13 mouse cellular contexts compared by ENCODE assay signal in genomic region chr1:75040429-75040828, GRCm38 (mm10).
A peak's percentile ranks its signal among the peaks of the same experiment; 100 is the strongest.
DNase-seq lines count a peak whose midpoint lies in the region; ATAC-seq and TF ChIP-seq lines count a peak whose summit lies in the region.
"Had no signal": no experiment of that assay in that cellular context is flagged by ENCODE, and none has a peak within 500 bp of the region (broad histone marks: within the 10 kb centered on the region; RNA-seq: fewer than 3 reads in every experiment).

No protein-coding gene starts in this region.

- no peak overlapping the region for H3K9ac ChIP-seq in lung, embryonic 16.5 days (ENCODE audit: low read length)
- H3K9ac ChIP-seq in embryonic facial prominence, embryonic 12.5 days: no peak overlapping the region
- no peak overlapping the region for H3K9ac ChIP-seq in neural tube, embryonic 11.5 days (ENCODE audit: low read length)
- H3K9ac ChIP-seq: liver, embryonic 13.5 days had no signal

- WGBS in lung, embryonic 16.5 days: 31% methylated on average over 7 of the region's 7 CpGs
- WGBS in embryonic facial prominence, embryonic 12.5 days: 26% methylated on average over 7 of the region's 7 CpGs
- WGBS in neural tube, embryonic 11.5 days: 42% methylated on average over 7 of the region's 7 CpGs
- WGBS in kidney, adult 2 months: 64% methylated on average over 7 of the region's 7 CpGs

- no peak for DNase-seq in lung, postnatal 14 days
- peak; percentile 20 for DNase-seq in Muller cell, postnatal 12 days (ENCODE audit: inconsistent ontology term)
- peak; percentile 30 for DNase-seq in neural tube, embryonic 11.5 days (ENCODE audit: low spot score)
- DNase-seq in layer of hippocampus, postnatal 36 days: no peak
- DNase-seq in layer of hippocampus, adult 2 months (ENCODE audit: low spot score in 2 of 2): no peak
- DNase-seq in kidney, adult 2 months: no peak
- DNase-seq: adrenal gland, postnatal 14 days; cerebellum, adult 11-12 months; gastrocnemius, postnatal 25 days; kidney, adult 9 months; liver, embryonic 13.5 days had no signal

- TF ChIP-seq POLR2A in kidney, adult 2 months (IDR thresholded peaks at IDR 0.05; ENCODE audit: low read depth, low read length): no peak

- H3K36me3 ChIP-seq in lung, embryonic 16.5 days (ENCODE audit: control insufficient read depth, insufficient read depth, low read length): no peaks in the 10 kb centered on the region
- H3K36me3 ChIP-seq in embryonic facial prominence, embryonic 12.5 days: no peaks in the 10 kb centered on the region
- no peaks in the 10 kb centered on the region for H3K36me3 ChIP-seq in neural tube, embryonic 11.5 days (ENCODE audit: control insufficient read depth, insufficient read depth, low read length)
- H3K36me3 ChIP-seq in kidney, adult 2 months (ENCODE audit: control insufficient read depth, insufficient read depth, low read length): no peaks in the 10 kb centered on the region; the same call in 1 of the 2 replicates
- H3K36me3 ChIP-seq: liver, embryonic 13.5 days had no signal

- TF ChIP-seq CTCF in layer of hippocampus, adult 2 months (conservative IDR thresholded peaks at IDR 0.05): no peak
- no peak for TF ChIP-seq CTCF in kidney, adult 2 months (conservative IDR thresholded peaks at IDR 0.05; ENCODE audit: insufficient read depth, insufficient read length, low read depth, low read length)

- no peaks in the 10 kb centered on the region for H3K9me3 ChIP-seq in lung, embryonic 16.5 days (ENCODE audit: control insufficient read depth, low read length)
- no peaks in the 10 kb centered on the region for H3K9me3 ChIP-seq in embryonic facial prominence, embryonic 12.5 days
- H3K9me3 ChIP-seq in neural tube, embryonic 11.5 days (ENCODE audit: control insufficient read depth, low read length): no peaks in the 10 kb centered on the region
- H3K9me3 ChIP-seq: liver, embryonic 13.5 days had no signal

- H3K4me3 ChIP-seq in lung, embryonic 16.5 days (ENCODE audit: low read length): no peak overlapping the region
- no peak overlapping the region for H3K4me3 ChIP-seq in embryonic facial prominence, embryonic 12.5 days
- H3K4me3 ChIP-seq in neural tube, embryonic 11.5 days (ENCODE audit: low read depth, low read length): no peak overlapping the region
- H3K4me3 ChIP-seq in layer of hippocampus, adult 2 months: no peak overlapping the region
- H3K4me3 ChIP-seq in kidney, adult 2 months (ENCODE audit: insufficient read depth, low read depth, low read length): no peak overlapping the region
- H3K4me3 ChIP-seq: liver, embryonic 13.5 days had no signal

- H3K4me1 ChIP-seq in lung, embryonic 16.5 days (replicated peaks; ENCODE audit: control insufficient read depth, insufficient read depth, low read length): no peaks in the 10 kb centered on the region
- H3K4me1 ChIP-seq in embryonic facial prominence, embryonic 12.5 days: peaks cover 9% of the 10 kb centered on the region
- no peaks in the 10 kb centered on the region for H3K4me1 ChIP-seq in neural tube, embryonic 11.5 days (ENCODE audit: control insufficient read depth, insufficient read depth, low read length)
- no peaks in the 10 kb centered on the region for H3K4me1 ChIP-seq in kidney, adult 2 months (ENCODE audit: control insufficient read depth, insufficient read depth, low read length)
- H3K4me1 ChIP-seq: liver, embryonic 13.5 days had no signal

- no peak overlapping the region for H3K27ac ChIP-seq in lung, embryonic 16.5 days (ENCODE audit: low read length)
- H3K27ac ChIP-seq in embryonic facial prominence, embryonic 12.5 days: peak overlapping the region; percentile 36; the same call in 1 of the 2 replicates
- no peak overlapping the region for H3K27ac ChIP-seq in neural tube, embryonic 11.5 days (ENCODE audit: low read depth, low read length)
- no peak overlapping the region for H3K27ac ChIP-seq in layer of hippocampus, adult 2 months
- no peak overlapping the region for H3K27ac ChIP-seq in kidney, adult 2 months (ENCODE audit: insufficient read depth, low read depth, low read length)
- H3K27ac ChIP-seq: liver, embryonic 13.5 days had no signal

- ATAC-seq in lung, embryonic 16.5 days (ENCODE audit: low read depth): peak; percentile 62; the same call in 1 of the 2 replicates
- no peak for ATAC-seq in embryonic facial prominence, embryonic 12.5 days (ENCODE audit: insufficient number of reproducible peaks, insufficient read depth, low FRiP score, low TSS enrichment)
- ATAC-seq in neural tube, embryonic 11.5 days (ENCODE audit: insufficient read depth, low FRiP score, low TSS enrichment): no peak

- no peak overlapping the region for H3K4me2 ChIP-seq in lung, embryonic 16.5 days (ENCODE audit: low read depth, low read length)
- H3K4me2 ChIP-seq in embryonic facial prominence, embryonic 12.5 days (replicated peaks): no peak overlapping the region
- no peak overlapping the region for H3K4me2 ChIP-seq in neural tube, embryonic 11.5 days (ENCODE audit: low read depth)
- H3K4me2 ChIP-seq: liver, embryonic 13.5 days had no signal

- H3K27me3 ChIP-seq in lung, embryonic 16.5 days (ENCODE audit: control insufficient read depth, insufficient read depth, low read depth, low read length): no peaks in the 10 kb centered on the region
- H3K27me3 ChIP-seq in embryonic facial prominence, embryonic 12.5 days: no peaks in the 10 kb centered on the region
- no peaks in the 10 kb centered on the region for H3K27me3 ChIP-seq in neural tube, embryonic 11.5 days (ENCODE audit: control insufficient read depth, insufficient read depth, low read length)
- H3K27me3 ChIP-seq in kidney, adult 2 months (replicated peaks; ENCODE audit: control insufficient read depth, insufficient read depth, low read length): no peaks in the 10 kb centered on the region
- H3K27me3 ChIP-seq: liver, embryonic 13.5 days had no signal

Comparison
In these comparisons a context has a peak if more than half of its experiments do, and no peak if none do; other contexts are left out.
1. DNase-seq: peak in Muller cell, postnatal 12 days (single experiment) and neural tube, embryonic 11.5 days (single experiment); none in lung, postnatal 14 days (single experiment), layer of hippocampus, postnatal 36 days (0 of 2), layer of hippocampus, adult 2 months (0 of 2) and kidney, adult 2 months (single experiment).